In the genomic region with DNA sequence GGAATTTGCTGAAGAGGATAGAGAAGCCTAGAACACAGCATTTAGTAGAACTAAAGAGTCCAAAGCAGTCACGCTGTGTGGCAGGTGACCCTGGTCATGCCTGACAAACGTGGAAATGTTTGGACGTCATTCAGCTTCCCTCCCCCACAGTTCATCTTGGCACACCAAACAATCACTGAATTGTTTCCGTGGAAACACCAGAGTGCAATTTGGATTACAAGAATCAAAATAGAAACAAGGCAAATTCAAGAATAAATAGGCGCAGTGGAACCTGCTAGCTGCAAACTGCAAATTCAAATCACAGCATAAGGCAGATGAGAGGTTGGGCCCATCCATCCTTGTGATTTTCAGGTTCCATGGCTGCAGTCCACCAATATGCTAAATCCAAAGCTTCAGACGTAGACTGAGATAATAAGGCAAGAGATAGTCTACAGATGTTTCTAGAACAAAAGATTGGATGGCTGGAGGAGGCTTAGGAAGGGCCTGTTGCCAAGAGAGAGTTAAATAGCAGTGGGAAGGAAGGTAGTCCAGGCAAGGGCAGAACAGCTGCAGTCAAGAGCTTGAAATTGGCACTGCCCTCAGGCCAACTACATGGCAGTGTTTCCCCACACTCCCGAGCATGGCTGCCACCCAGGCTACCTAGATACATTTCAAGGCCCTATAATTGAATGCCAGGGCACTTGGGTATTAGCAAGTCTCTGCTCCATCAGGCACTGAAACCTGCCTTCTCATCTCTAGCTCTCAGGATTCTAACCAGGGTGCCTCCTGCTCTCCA, we compare ENCODE assay signal across 9 mouse cellular contexts. TPM values are rescaled to one million over a fixed set of nuclear protein-coding genes. Genes with fewer than 3 reads are reported as not detected.
DNase-seq lines count a peak whose midpoint lies in the region; ATAC-seq and TF ChIP-seq lines count a peak whose summit lies in the region.
"Had no signal": no experiment of that assay in that cellular context is flagged by ENCODE, and none has a peak within 500 bp of the region (broad histone marks: within the 10 kb centered on the region; RNA-seq: fewer than 3 reads in every experiment).

No protein-coding gene starts in this region.

- TF ChIP-seq CTCF in lung, adult 2 months (IDR thresholded peaks at IDR 0.05; ENCODE audit: insufficient read depth, low read length) = no peak

- H3K4me3 ChIP-seq in lung, adult 2 months (replicated peaks; ENCODE audit: extremely low read depth, low read depth, low read length) = no peak overlapping the region
- H3K4me3 ChIP-seq: midbrain, embryonic 12.5 days had no signal

- no peak for TF ChIP-seq POLR2A in lung, adult 2 months (IDR thresholded peaks at IDR 0.05; ENCODE audit: borderline replicate concordance, extremely low read depth, low read depth, low read length)

- peak; percentile 24 to 35 for DNase-seq in lung, adult 18-20 months
- no peak for DNase-seq in lung, adult 2 months
- DNase-seq in cerebellum, postnatal 36 days = peak; percentile 39 to 50
- DNase-seq in heart, postnatal 10 days = peak; percentile 31 to 48
- peak; percentile 59 to 69 for DNase-seq in left cerebral cortex, postnatal 10 days (ENCODE audit: extremely low spot score in 1 of 2, low spot score in 2 of 2)
- DNase-seq in telencephalon, adult 2 months (ENCODE audit: low read depth, low spot score) = peak; percentile 77
- DNase-seq in spleen, adult 12 weeks (ENCODE audit: low spot score) = no peak

- no peak for ATAC-seq in megakaryocyte, adult 5-6 weeks (ENCODE audit: poor library complexity, severe bottlenecking)

- intact Hi-C loops in heart, postnatal 10 days (cut with DNase I) = no loop called here
- intact Hi-C loops in left cerebral cortex, postnatal 10 days (cut with DNase I) = no loop called here

- H3K4me1 ChIP-seq in lung, adult 2 months (ENCODE audit: control insufficient read depth, insufficient read depth, low read length) = no peaks in the 10 kb centered on the region

- WGBS in lung, adult 2 months = 42% methylated on average over 7 of the region's 7 CpGs

RNA-seq across cellular contexts. Expression of a gene that starts 8.8 kb away (rescaled TPM):
- polyA plus RNA-seq in lung, adult 2 months (2012; rRNA removed) = 0.58 and 0.66 TPM in 2 replicates
- total RNA-seq in heart, postnatal 10 days (2021) = under 1 TPM; 0.31 to 0.74 TPM
- 1 to 10 TPM; 1.4 to 2.1 TPM for total RNA-seq in left cerebral cortex, postnatal 10 days (2021)
- total RNA-seq in megakaryocyte, adult 5-6 weeks (2015) = 0.47 and 0.98 TPM in 2 replicates
- total RNA-seq in megakaryocyte, adult 5-6 weeks (2017) = 1.4 and 3.0 TPM in 2 replicates

RNA-seq across cellular contexts. Expression of a gene that starts 26.9 kb away (rescaled TPM):
- polyA plus RNA-seq in lung, adult 2 months (2012; rRNA removed) = not detected in 2 replicates
- total RNA-seq in heart, postnatal 10 days (2021) = not detected
- total RNA-seq in left cerebral cortex, postnatal 10 days (2021) = under 1 TPM; 0.19 to 0.26 TPM
- not detected in 2 replicates for total RNA-seq in megakaryocyte, adult 5-6 weeks (2015)
- 0.15 and 0.28 TPM in 2 replicates for total RNA-seq in megakaryocyte, adult 5-6 weeks (2017)

RNA-seq across cellular contexts. Expression of a gene that starts 34.9 kb away (rescaled TPM):
- not detected in 2 replicates for polyA plus RNA-seq in lung, adult 2 months (2012; rRNA removed)
- total RNA-seq in heart, postnatal 10 days (2021) = not detected
- not detected for total RNA-seq in left cerebral cortex, postnatal 10 days (2021)
- not detected in 2 replicates for total RNA-seq in megakaryocyte, adult 5-6 weeks (2015)
- not detected in 2 replicates for total RNA-seq in megakaryocyte, adult 5-6 weeks (2017)
- polyA plus RNA-seq: midbrain, embryonic 12.5 days had no signal

RNA-seq across cellular contexts. Expression of a gene that starts 53.7 kb away (rescaled TPM):
- polyA plus RNA-seq in lung, adult 2 months (2012; rRNA removed) = 59.4 and 75.6 TPM in 2 replicates
- total RNA-seq in heart, postnatal 10 days (2021) = 10 to 100 TPM; 94.3 to 95.7 TPM
- 100 to 1,000 TPM; 122 to 125 TPM for total RNA-seq in left cerebral cortex, postnatal 10 days (2021)
- total RNA-seq in megakaryocyte, adult 5-6 weeks (2015) = 144 and 148 TPM in 2 replicates
- 75.0 and 78.7 TPM in 2 replicates for total RNA-seq in megakaryocyte, adult 5-6 weeks (2017)

RNA-seq across cellular contexts. Expression of a gene that starts 59.0 kb away (rescaled TPM):
- polyA plus RNA-seq in lung, adult 2 months (2012; rRNA removed) = 26.8 and 27.2 TPM in 2 replicates
- 10 to 100 TPM; 27.7 to 31.3 TPM for total RNA-seq in heart, postnatal 10 days (2021)
- total RNA-seq in left cerebral cortex, postnatal 10 days (2021) = 10 to 100 TPM; 38.7 to 39.6 TPM
- 26.7 and 29.4 TPM in 2 replicates for total RNA-seq in megakaryocyte, adult 5-6 weeks (2015)
- 10.9 and 12.8 TPM in 2 replicates for total RNA-seq in megakaryocyte, adult 5-6 weeks (2017)

Comparison
In these comparisons a context has a peak if more than half of its experiments do, and no peak if none do; other contexts are left out.
1. DNase-seq: peak in lung, adult 18-20 months (2 of 2), cerebellum, postnatal 36 days (2 of 2), heart, postnatal 10 days (2 of 2), left cerebral cortex, postnatal 10 days (2 of 2) and telencephalon, adult 2 months (single experiment); none in lung, adult 2 months (single experiment) and spleen, adult 12 weeks (single experiment).